In the genomic region with DNA sequence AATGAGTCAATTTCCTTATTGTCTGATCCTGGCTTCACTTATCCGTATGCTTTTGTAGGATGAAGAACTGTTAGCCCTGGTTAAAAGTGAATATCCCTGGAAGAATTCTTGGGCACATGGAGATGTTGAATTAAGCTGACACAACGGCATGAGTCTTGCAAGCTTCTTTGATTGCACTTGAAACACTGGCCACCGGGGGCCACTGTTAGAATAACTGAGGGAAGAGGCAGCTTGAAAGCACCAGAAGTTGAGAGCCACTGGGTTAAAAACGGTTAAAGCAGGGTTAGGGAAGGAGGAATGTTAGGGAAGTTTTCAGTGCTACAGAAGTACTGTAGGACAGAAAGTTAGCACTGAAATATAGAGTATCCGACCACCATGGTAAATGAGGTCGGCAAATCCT, we compare ENCODE assay signal across 11 mouse cellular contexts.
DNase-seq lines count a peak whose midpoint lies in the region; ATAC-seq and TF ChIP-seq lines count a peak whose summit lies in the region.
"Had no signal": no experiment of that assay in that cellular context is flagged by ENCODE, and none has a peak within 500 bp of the region (broad histone marks: within the 10 kb centered on the region; RNA-seq: fewer than 3 reads in every experiment).

No protein-coding gene starts in this region.

- peak; percentile 63 for TF ChIP-seq CTCF in midbrain, postnatal 0 days (IDR thresholded peaks at IDR 0.05)

- no peak overlapping the region for H3K4me2 ChIP-seq in hindbrain, embryonic 13.5 days
- H3K4me2 ChIP-seq in midbrain, postnatal 0 days (ENCODE audit: low read depth, low read length, poor library complexity, severe bottlenecking) = no peak overlapping the region
- no peak overlapping the region for H3K4me2 ChIP-seq in midbrain, embryonic 11.5 days
- H3K4me2 ChIP-seq in embryonic facial prominence, embryonic 11.5 days (ENCODE audit: low read depth, low read length) = no peak overlapping the region
- no peak overlapping the region for H3K4me2 ChIP-seq in midbrain, embryonic 16.5 days (ENCODE audit: low read length)
- H3K4me2 ChIP-seq: lung, embryonic 15.5 days had no signal

- peak; percentile 3 for DNase-seq in hindbrain, embryonic 10.5 days (ENCODE audit: low spot score)
- peak; percentile 53 for DNase-seq in midbrain, postnatal 0 days (ENCODE audit: low spot score)
- no peak for DNase-seq in midbrain, embryonic 11.5 days (ENCODE audit: low spot score, missing footprints)
- peak; percentile 27 for DNase-seq in embryonic facial prominence, embryonic 11.5 days (ENCODE audit: low spot score)
- peak; percentile 58 for DNase-seq in right cerebral cortex, postnatal 14 days
- no peak for DNase-seq in urinary bladder, postnatal 36 days (ENCODE audit: low spot score in 2 of 2)
- DNase-seq: thymus, postnatal 14 days had no signal

- no peaks in the 10 kb centered on the region for H3K9me3 ChIP-seq in hindbrain, embryonic 10.5 days
- no peaks in the 10 kb centered on the region for H3K9me3 ChIP-seq in hindbrain, embryonic 13.5 days
- H3K9me3 ChIP-seq in midbrain, postnatal 0 days (ENCODE audit: low read length) = no peaks in the 10 kb centered on the region
- no peaks in the 10 kb centered on the region for H3K9me3 ChIP-seq in midbrain, embryonic 11.5 days (ENCODE audit: control insufficient read depth, low read length)
- H3K9me3 ChIP-seq in embryonic facial prominence, embryonic 11.5 days (replicated peaks; ENCODE audit: control insufficient read depth, low read length) = no peaks in the 10 kb centered on the region
- H3K9me3 ChIP-seq in midbrain, embryonic 16.5 days (replicated peaks; ENCODE audit: control insufficient read depth, low read length, poor library complexity, severe bottlenecking) = no peaks in the 10 kb centered on the region
- H3K9me3 ChIP-seq: lung, embryonic 15.5 days had no signal

- H3K9ac ChIP-seq in hindbrain, embryonic 13.5 days = no peak overlapping the region
- no peak overlapping the region for H3K9ac ChIP-seq in midbrain, postnatal 0 days (replicated peaks; ENCODE audit: low read length, poor library complexity, severe bottlenecking)
- H3K9ac ChIP-seq in midbrain, embryonic 11.5 days (ENCODE audit: low read length) = no peak overlapping the region
- no peak overlapping the region for H3K9ac ChIP-seq in embryonic facial prominence, embryonic 11.5 days (replicated peaks; ENCODE audit: low read length)
- no peak overlapping the region for H3K9ac ChIP-seq in midbrain, embryonic 16.5 days (ENCODE audit: low read depth, low read length)
- H3K9ac ChIP-seq: lung, embryonic 15.5 days had no signal

- ATAC-seq in hindbrain, embryonic 13.5 days (ENCODE audit: low FRiP score) = no peak
- ATAC-seq in midbrain, postnatal 0 days (ENCODE audit: low FRiP score) = no peak
- no peak for ATAC-seq in midbrain, embryonic 11.5 days (ENCODE audit: low FRiP score)
- ATAC-seq in embryonic facial prominence, embryonic 11.5 days (replicated peaks; ENCODE audit: insufficient number of reproducible peaks, low FRiP score, low TSS enrichment, low read depth) = no peak
- no peak for ATAC-seq in midbrain, embryonic 16.5 days

- H3K36me3 ChIP-seq in hindbrain, embryonic 10.5 days = no peaks in the 10 kb centered on the region
- H3K36me3 ChIP-seq in hindbrain, embryonic 13.5 days = no peaks in the 10 kb centered on the region
- H3K36me3 ChIP-seq in midbrain, postnatal 0 days (ENCODE audit: insufficient read depth, low read length) = no peaks in the 10 kb centered on the region
- H3K36me3 ChIP-seq in midbrain, embryonic 11.5 days (ENCODE audit: control insufficient read depth, insufficient read depth, low read length) = no peaks in the 10 kb centered on the region
- no peaks in the 10 kb centered on the region for H3K36me3 ChIP-seq in embryonic facial prominence, embryonic 11.5 days (replicated peaks; ENCODE audit: control insufficient read depth, insufficient read depth, low read depth, low read length)
- no peaks in the 10 kb centered on the region for H3K36me3 ChIP-seq in midbrain, embryonic 16.5 days (ENCODE audit: control insufficient read depth, insufficient read depth, low read length)
- H3K36me3 ChIP-seq: lung, embryonic 15.5 days had no signal

- WGBS in hindbrain, embryonic 10.5 days = 64% methylated on average over 6 of the region's 6 CpGs
- WGBS in hindbrain, embryonic 13.5 days = 71% methylated on average over 6 of the region's 6 CpGs
- 69% methylated on average over 6 of the region's 6 CpGs for WGBS in midbrain, postnatal 0 days
- WGBS in midbrain, embryonic 11.5 days = 66% methylated on average over 6 of the region's 6 CpGs
- 67% methylated on average over 6 of the region's 6 CpGs for WGBS in embryonic facial prominence, embryonic 11.5 days
- 59% methylated on average over 6 of the region's 6 CpGs for WGBS in midbrain, embryonic 16.5 days

- H3K27ac ChIP-seq in hindbrain, embryonic 10.5 days = no peak overlapping the region
- H3K27ac ChIP-seq in hindbrain, embryonic 13.5 days = no peak overlapping the region
- no peak overlapping the region for H3K27ac ChIP-seq in midbrain, postnatal 0 days (ENCODE audit: low read depth, low read length)
- H3K27ac ChIP-seq in midbrain, embryonic 11.5 days (ENCODE audit: low read depth, low read length) = no peak overlapping the region
- no peak overlapping the region for H3K27ac ChIP-seq in embryonic facial prominence, embryonic 11.5 days (replicated peaks; ENCODE audit: low read depth, low read length)
- H3K27ac ChIP-seq in midbrain, embryonic 16.5 days (ENCODE audit: low read length) = no peak overlapping the region
- H3K27ac ChIP-seq: lung, embryonic 15.5 days had no signal

- no peak overlapping the region for H3K4me3 ChIP-seq in hindbrain, embryonic 10.5 days
- H3K4me3 ChIP-seq in hindbrain, embryonic 13.5 days = no peak overlapping the region
- H3K4me3 ChIP-seq in midbrain, postnatal 0 days (ENCODE audit: low read depth, low read length) = no peak overlapping the region
- H3K4me3 ChIP-seq in midbrain, embryonic 11.5 days (ENCODE audit: low read depth, low read length) = no peak overlapping the region
- H3K4me3 ChIP-seq in embryonic facial prominence, embryonic 11.5 days (ENCODE audit: low read depth, low read length) = no peak overlapping the region
- H3K4me3 ChIP-seq in midbrain, embryonic 16.5 days (ENCODE audit: low read depth, low read length) = no peak overlapping the region
- H3K4me3 ChIP-seq: lung, embryonic 15.5 days; myocyte had no signal

- H3K27me3 ChIP-seq in hindbrain, embryonic 10.5 days (ENCODE audit: insufficient read depth, poor library complexity, severe bottlenecking) = no peaks in the 10 kb centered on the region
- no peaks in the 10 kb centered on the region for H3K27me3 ChIP-seq in hindbrain, embryonic 13.5 days
- H3K27me3 ChIP-seq in midbrain, postnatal 0 days (ENCODE audit: insufficient read depth, low read length) = no peaks in the 10 kb centered on the region
- H3K27me3 ChIP-seq in midbrain, embryonic 11.5 days (ENCODE audit: control insufficient read depth, insufficient read depth, low read length) = no peaks in the 10 kb centered on the region
- H3K27me3 ChIP-seq in embryonic facial prominence, embryonic 11.5 days (ENCODE audit: control insufficient read depth, insufficient read depth, low read length) = no peaks in the 10 kb centered on the region
- H3K27me3 ChIP-seq in midbrain, embryonic 16.5 days (ENCODE audit: control insufficient read depth, insufficient read depth, low read depth, low read length) = no peaks in the 10 kb centered on the region
- H3K27me3 ChIP-seq: lung, embryonic 15.5 days had no signal

- H3K4me1 ChIP-seq in hindbrain, embryonic 10.5 days (replicated peaks) = no peaks in the 10 kb centered on the region
- H3K4me1 ChIP-seq in hindbrain, embryonic 13.5 days (replicated peaks) = no peaks in the 10 kb centered on the region
- no peaks in the 10 kb centered on the region for H3K4me1 ChIP-seq in midbrain, postnatal 0 days (ENCODE audit: insufficient read depth, low read length)
- H3K4me1 ChIP-seq in midbrain, embryonic 11.5 days (ENCODE audit: control insufficient read depth, insufficient read depth, low read length) = no peaks in the 10 kb centered on the region
- no peaks in the 10 kb centered on the region for H3K4me1 ChIP-seq in embryonic facial prominence, embryonic 11.5 days (ENCODE audit: control insufficient read depth, insufficient read depth, low read length)
- H3K4me1 ChIP-seq in midbrain, embryonic 16.5 days (ENCODE audit: control insufficient read depth, insufficient read depth, low read length) = no peaks in the 10 kb centered on the region
- H3K4me1 ChIP-seq: lung, embryonic 15.5 days had no signal

Comparison
In these comparisons a context has a peak if more than half of its experiments do, and no peak if none do; other contexts are left out.
1. DNase-seq: peak in hindbrain, embryonic 10.5 days (single experiment), midbrain, postnatal 0 days (single experiment), embryonic facial prominence, embryonic 11.5 days (single experiment) and right cerebral cortex, postnatal 14 days (single experiment); none in midbrain, embryonic 11.5 days (single experiment) and urinary bladder, postnatal 36 days (0 of 2).